Mouse (Mus musculus): ENCODE measurements around the gene Otp.

GRCm38 (mm10) chr13:94843236-94843635 lies 32.2 kb upstream of the Otp start:
- TF ChIP-seq CTCF (IDR thresholded peaks at IDR 0.05; ENCODE audit: low read depth) (no peak), EP300 (IDR thresholded peaks at IDR 0.05; ENCODE audit: low read depth) (no peak)

Data from liver, postnatal 0 days (tissue).